Mouse (Mus musculus): ENCODE measurements around the gene Klhl29. TPM values are rescaled to one million over a fixed set of nuclear protein-coding genes. Genes with fewer than 3 reads are reported as not detected.

Klhl29 gene
- polyA plus RNA-seq, 1 experiment: 36.1 TPM

- TF ChIP-seq CTCF (IDR thresholded peaks at IDR 0.05; ENCODE audit: borderline replicate concordance, extremely low read depth, insufficient read depth, insufficient read length) (no peak), POLR2A (IDR thresholded peaks at IDR 0.05; ENCODE audit: borderline replicate concordance, extremely low read depth, insufficient read depth, insufficient read length, poor library complexity, severe bottlenecking) (no peak)
- peak; percentile 51 for DNase-seq (ENCODE audit: low read depth)
Measured at GRCm38 (mm10) chr12:5386688-5387087, 11.2 kb upstream of the Klhl29 start.

GRCm38 (mm10) chr12:5381694-5382093 lies 6.2 kb upstream of the Klhl29 start:
- no peak for TF ChIP-seq POLR2A (IDR thresholded peaks at IDR 0.05; ENCODE audit: borderline replicate concordance, extremely low read depth, insufficient read depth, insufficient read length, poor library complexity, severe bottlenecking)
- no peak for TF ChIP-seq CTCF (IDR thresholded peaks at IDR 0.05; ENCODE audit: borderline replicate concordance, extremely low read depth, insufficient read depth, insufficient read length)
- no peak for DNase-seq (ENCODE audit: low read depth)

- TF ChIP-seq CTCF (IDR thresholded peaks at IDR 0.05; ENCODE audit: borderline replicate concordance, extremely low read depth, insufficient read depth, insufficient read length) (no peak), POLR2A (IDR thresholded peaks at IDR 0.05; ENCODE audit: borderline replicate concordance, extremely low read depth, insufficient read depth, insufficient read length, poor library complexity, severe bottlenecking) (no peak)
- DNase-seq (ENCODE audit: low read depth): peak; percentile 75
Measured at GRCm38 (mm10) chr12:5374684-5375615, 532 bp downstream of the Klhl29 start.

- peak; percentile 56 for DNase-seq (ENCODE audit: low read depth)
- no peak for TF ChIP-seq POLR2A (IDR thresholded peaks at IDR 0.05; ENCODE audit: borderline replicate concordance, extremely low read depth, insufficient read depth, insufficient read length, poor library complexity, severe bottlenecking)
- no peak for TF ChIP-seq CTCF (IDR thresholded peaks at IDR 0.05; ENCODE audit: borderline replicate concordance, extremely low read depth, insufficient read depth, insufficient read length)
Measured at GRCm38 (mm10) chr12:5374196-5374683, 1.2 kb downstream of the Klhl29 start.

- peak; percentile 75 for DNase-seq (ENCODE audit: low read depth)
- no peak for TF ChIP-seq POLR2A (IDR thresholded peaks at IDR 0.05; ENCODE audit: borderline replicate concordance, extremely low read depth, insufficient read depth, insufficient read length, poor library complexity, severe bottlenecking)
- TF ChIP-seq CTCF (IDR thresholded peaks at IDR 0.05; ENCODE audit: borderline replicate concordance, extremely low read depth, insufficient read depth, insufficient read length): no peak
Measured at GRCm38 (mm10) chr12:5373641-5374195, 1.8 kb downstream of the Klhl29 start.

GRCm38 (mm10) chr12:5369396-5369795 lies 6.1 kb downstream of the Klhl29 start:
- no peak for DNase-seq (ENCODE audit: low read depth)
- TF ChIP-seq POLR2A (IDR thresholded peaks at IDR 0.05; ENCODE audit: borderline replicate concordance, extremely low read depth, insufficient read depth, insufficient read length, poor library complexity, severe bottlenecking) (no peak), CTCF (IDR thresholded peaks at IDR 0.05; ENCODE audit: borderline replicate concordance, extremely low read depth, insufficient read depth, insufficient read length) (no peak)

GRCm38 (mm10) chr12:5364836-5365235 lies 10.6 kb downstream of the Klhl29 start:
- TF ChIP-seq CTCF (IDR thresholded peaks at IDR 0.05; ENCODE audit: borderline replicate concordance, extremely low read depth, insufficient read depth, insufficient read length): no peak
- DNase-seq (ENCODE audit: low read depth): no peak

- no peak for TF ChIP-seq POLR2A (IDR thresholded peaks at IDR 0.05; ENCODE audit: borderline replicate concordance, extremely low read depth, insufficient read depth, insufficient read length, poor library complexity, severe bottlenecking)
- no peak for TF ChIP-seq CTCF (IDR thresholded peaks at IDR 0.05; ENCODE audit: borderline replicate concordance, extremely low read depth, insufficient read depth, insufficient read length)
- DNase-seq (ENCODE audit: low read depth): peak; percentile 34
Measured at GRCm38 (mm10) chr12:5363961-5364634, 11.4 kb downstream of the Klhl29 start.

GRCm38 (mm10) chr12:5359065-5359464 lies 16.4 kb downstream of the Klhl29 start:
- DNase-seq (ENCODE audit: low read depth): peak; percentile 86

GRCm38 (mm10) chr12:5358497-5358896 lies 17.0 kb downstream of the Klhl29 start:
- DNase-seq (ENCODE audit: low read depth): peak; percentile 40
- TF ChIP-seq CTCF (IDR thresholded peaks at IDR 0.05; ENCODE audit: borderline replicate concordance, extremely low read depth, insufficient read depth, insufficient read length): peak; percentile 18; the same call in 1 of the 2 replicates
- no peak for TF ChIP-seq POLR2A (IDR thresholded peaks at IDR 0.05; ENCODE audit: borderline replicate concordance, extremely low read depth, insufficient read depth, insufficient read length, poor library complexity, severe bottlenecking)

More at GRCm38 (mm10) chr12:5359065-5359464, 16.4 kb downstream of the Klhl29 start:
- TF ChIP-seq POLR2A (IDR thresholded peaks at IDR 0.05; ENCODE audit: borderline replicate concordance, extremely low read depth, insufficient read depth, insufficient read length, poor library complexity, severe bottlenecking) (no peak), CTCF (IDR thresholded peaks at IDR 0.05; ENCODE audit: borderline replicate concordance, extremely low read depth, insufficient read depth, insufficient read length) (no peak)

GRCm38 (mm10) chr12:5353416-5353815 lies 22.1 kb downstream of the Klhl29 start:
- DNase-seq (ENCODE audit: low read depth): no peak
- TF ChIP-seq POLR2A (IDR thresholded peaks at IDR 0.05; ENCODE audit: borderline replicate concordance, extremely low read depth, insufficient read depth, insufficient read length, poor library complexity, severe bottlenecking) (no peak), CTCF (IDR thresholded peaks at IDR 0.05; ENCODE audit: borderline replicate concordance, extremely low read depth, insufficient read depth, insufficient read length) (no peak)

All from brain, embryonic 14.5 days (tissue).